Mouse (Mus musculus) limb, embryonic 15.5 days (tissue): ENCODE data around the gene Bax. TPM values are rescaled to one million over a fixed set of nuclear protein-coding genes. Genes with fewer than 3 reads are reported as not detected.

ENCODE experiments used
- ATAC-seq: fragments of 200-750 bp; cut with Nextera tagmentation; 2 replicates; pipeline ENCODE4 v1.8.0; 2017; ENCODE audit warnings: low read depth, moderate TSS enrichment; ENCODE audit not compliant: insufficient number of reproducible peaks, low FRiP score, low TSS enrichment
- H3K27ac ChIP-seq: fragments of 300-500 bp; sonication (generic); 2 replicates; pipeline ENCODE4 v1.5.1; 2015; ENCODE audit warnings: moderate library complexity, mild to moderate bottlenecking, inconsistent platforms
- H3K27me3 ChIP-seq: fragments of 300-500 bp; sonication (generic); 2 replicates; pipeline ENCODE4 v1.6.1; 2015; ENCODE audit warnings: inconsistent platforms
- H3K36me3 ChIP-seq: fragments of 300-500 bp; sonication (generic); 2 replicates; pipeline ENCODE4 v1.6.1; 2015; ENCODE audit warnings: inconsistent platforms
- H3K4me1 ChIP-seq: fragments of 300-500 bp; sonication (generic); 2 replicates; pipeline ENCODE4 v1.6.1; 2015; ENCODE audit warnings: inconsistent platforms
- H3K4me2 ChIP-seq: fragments of 300-500 bp; sonication (generic); 2 replicates; pipeline ENCODE4 v1.6.1; 2015; ENCODE audit warnings: mild to moderate bottlenecking, inconsistent platforms
- H3K4me3 ChIP-seq: fragments of 300-500 bp; sonication (generic); 2 replicates; pipeline ENCODE4 v1.5.1; 2015; ENCODE audit warnings: mild to moderate bottlenecking, inconsistent platforms
- H3K9ac ChIP-seq: fragments of 300-500 bp; sonication (generic); 2 replicates; pipeline ENCODE4 v1.6.1; 2015; ENCODE audit warnings: inconsistent platforms
- H3K9me3 ChIP-seq: fragments of 300-500 bp; sonication (generic); 2 replicates; pipeline ENCODE4 v1.6.1; 2016; ENCODE audit warnings: inconsistent platforms
- WGBS: fragments of 180-500 bp; shearing (Covaris S2); methylation state at CpG from one replicate; pipeline ENCODE4 v1.1.7; 2015; 5-methylcytosine and 5-hydroxymethylcytosine counted together
- microRNA-seq: library from miRNA; unstranded; fragments of <30 nt; microRNA quantifications from one replicate; pipeline ENCODE4, GENCODE M21; 2016
- polyA plus RNA-seq: library from polyadenylated mRNA; unstranded; fragments of >200 nt; fragmentation: Nextera tagmentation; extraction: Ambion mirVana; gene quantifications from 2 replicates; pipeline ENCODE4 v1.2.1, GENCODE M21; 2015

The Bax gene
- polyA plus RNA-seq, 1 experiment from 2014 or later = 145 TPM

DNA sequence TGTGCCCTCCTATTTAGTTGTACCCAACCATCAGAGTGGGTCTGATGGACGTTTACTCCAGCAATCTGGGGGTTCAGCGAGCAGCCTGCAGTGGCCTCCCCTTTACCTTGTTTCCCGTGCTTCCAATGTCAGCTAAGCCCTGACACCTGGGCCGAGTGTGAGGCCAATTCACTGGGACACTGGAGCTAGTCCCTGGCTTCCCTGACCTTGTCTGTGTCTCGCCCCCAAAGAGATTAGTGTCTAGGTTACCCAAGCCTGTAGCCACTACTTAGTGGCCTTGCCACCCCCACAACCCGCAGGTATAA is 46.1 kb downstream of the Bax start, which contains the start of gene Lhb:
Lhb (plus strand) TSS at position 206 of the 305 bp plus-strand sequence.
- ATAC-seq = no peak
- Histone ChIP-seq H3K27me3 (peaks cover 52% of the 10 kb centered on the region), H3K4me1 (peaks cover 31% of the 10 kb centered on the region), H3K4me3 (peak within 1 kb of the TSS; percentile 9), H3K27ac (no peak within 1 kb of the TSS), H3K9me3 (no peaks in the 10 kb centered on the region), H3K9ac (no peak within 1 kb of the TSS), H3K36me3 (peaks cover 52% of the 10 kb centered on the region), H3K4me2 (peak within 1 kb of the TSS; percentile 24; the same call in 1 of the 2 replicates)
- WGBS = 49% methylated on average over 6 of the region's 6 CpGs

DNA sequence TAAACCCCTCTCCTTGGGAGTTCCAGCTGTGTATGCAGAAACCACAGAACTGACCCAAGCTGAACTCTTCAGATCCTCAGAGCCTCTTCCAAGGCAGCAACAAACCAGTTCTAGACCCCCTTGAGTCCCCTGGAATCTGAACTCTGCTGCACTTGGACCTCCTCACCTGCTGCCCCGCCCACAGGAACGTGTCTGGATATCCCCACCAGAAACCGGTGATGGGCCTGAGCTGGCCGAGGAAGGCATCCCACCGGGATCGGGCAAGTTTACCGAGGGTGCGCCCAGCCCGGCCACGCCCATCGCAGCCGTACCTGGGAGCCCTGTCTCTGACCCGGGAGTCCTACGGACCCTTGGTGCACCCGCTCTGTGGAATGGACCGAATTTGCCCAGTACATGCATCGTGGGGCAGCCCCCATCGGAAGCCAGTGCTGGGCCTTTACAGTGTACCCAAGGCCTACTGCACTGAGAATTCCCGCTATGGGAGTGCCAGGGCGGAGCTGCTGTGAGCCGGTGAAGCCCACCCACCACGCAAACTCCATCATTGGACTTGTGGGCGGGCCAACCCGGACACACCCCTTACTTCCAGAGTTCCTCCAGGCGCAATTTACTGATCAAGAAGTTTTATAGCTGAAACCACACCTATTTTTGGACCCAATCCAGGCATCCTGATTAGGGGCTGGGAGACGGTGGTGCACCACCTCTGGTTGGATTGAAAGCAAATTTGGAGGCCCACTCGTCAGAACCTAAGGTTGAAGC is 46.7 kb downstream of the Bax start:
- peaks cover 47% of the 10 kb centered on the region for H3K36me3 ChIP-seq
- H3K9ac ChIP-seq = no peak overlapping the region
- H3K4me1 ChIP-seq = peaks cover 37% of the 10 kb centered on the region
- 11% methylated on average over 27 of the region's 27 CpGs for WGBS
- H3K27me3 ChIP-seq = peaks cover 57% of the 10 kb centered on the region
- peak overlapping the region; percentile 24; the same call in 1 of the 2 replicates for H3K4me2 ChIP-seq
- H3K4me3 ChIP-seq = peak overlapping the region; percentile 9
- no peak for ATAC-seq
- no peaks in the 10 kb centered on the region for H3K9me3 ChIP-seq
- no peak overlapping the region for H3K27ac ChIP-seq

DNA sequence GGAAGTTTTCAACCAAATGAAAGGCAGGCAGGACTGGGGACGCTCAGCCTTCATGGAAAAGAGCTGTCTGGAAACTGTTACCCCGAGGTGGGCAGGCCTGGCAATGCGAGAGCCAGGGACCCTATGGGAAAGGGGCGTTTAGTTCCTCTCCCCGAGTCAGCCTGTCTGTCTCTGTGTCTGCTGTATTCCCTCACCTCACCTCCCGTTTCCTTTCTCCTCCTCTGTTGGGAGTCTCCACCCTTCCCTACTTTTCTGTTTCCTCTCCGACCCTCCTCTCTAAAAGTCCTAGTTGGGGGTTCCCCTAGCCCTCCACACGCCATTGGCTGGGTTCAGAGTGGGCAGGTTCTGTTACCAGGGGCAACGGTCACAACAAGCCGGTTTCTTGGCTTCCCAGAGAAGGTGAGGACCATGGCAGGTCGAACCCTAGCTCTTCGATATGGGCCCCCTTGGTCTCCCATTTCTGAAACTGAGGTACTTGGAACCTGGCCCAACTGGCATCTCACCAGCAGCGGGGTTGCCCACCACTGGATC is 48.7 kb downstream of the Bax start:
- Histone ChIP-seq H3K4me3 (no peak overlapping the region), H3K9me3 (no peaks in the 10 kb centered on the region), H3K9ac (no peak overlapping the region), H3K27me3 (peaks cover 77% of the 10 kb centered on the region), H3K36me3 (peaks cover 26% of the 10 kb centered on the region), H3K27ac (no peak overlapping the region), H3K4me2 (no peak overlapping the region; the same call in 1 of the 2 replicates), H3K4me1 (peaks cover 51% of the 10 kb centered on the region)
- no peak for ATAC-seq
- 10% methylated on average over 13 of the region's 13 CpGs for WGBS

DNA sequence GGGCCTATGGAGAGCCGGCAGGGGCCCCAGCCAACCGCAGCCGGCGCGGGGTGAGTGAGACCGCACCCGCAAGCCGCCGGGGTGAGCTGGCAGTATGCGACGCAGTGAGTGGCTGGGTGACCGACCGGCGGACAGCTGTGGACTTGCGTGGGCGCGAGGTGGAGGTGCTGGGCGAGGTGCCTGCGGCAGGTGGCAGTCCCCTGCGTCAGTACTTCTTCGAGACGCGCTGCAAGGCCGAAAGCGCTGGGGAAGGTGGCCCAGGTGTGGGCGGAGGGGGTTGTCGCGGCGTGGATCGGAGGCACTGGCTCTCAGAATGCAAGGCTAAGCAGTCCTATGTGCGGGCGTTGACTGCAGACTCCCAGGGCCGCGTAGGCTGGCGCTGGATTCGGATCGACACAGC is 51.1 kb downstream of the Bax start:
- Histone ChIP-seq H3K9ac (no peak overlapping the region; the same call in 1 of the 2 replicates), H3K27ac (no peak overlapping the region), H3K9me3 (no peaks in the 10 kb centered on the region), H3K4me2 (peak overlapping the region; percentile 12; the same call in 1 of the 2 replicates), H3K4me3 (no peak overlapping the region), H3K36me3 (peaks cover 2% of the 10 kb centered on the region; the same call in 1 of the 2 replicates), H3K27me3 (peaks cover 93% of the 10 kb centered on the region), H3K4me1 (peaks cover 53% of the 10 kb centered on the region)
- WGBS = 13% methylated on average over 37 of the region's 37 CpGs
- no peak for ATAC-seq

DNA sequence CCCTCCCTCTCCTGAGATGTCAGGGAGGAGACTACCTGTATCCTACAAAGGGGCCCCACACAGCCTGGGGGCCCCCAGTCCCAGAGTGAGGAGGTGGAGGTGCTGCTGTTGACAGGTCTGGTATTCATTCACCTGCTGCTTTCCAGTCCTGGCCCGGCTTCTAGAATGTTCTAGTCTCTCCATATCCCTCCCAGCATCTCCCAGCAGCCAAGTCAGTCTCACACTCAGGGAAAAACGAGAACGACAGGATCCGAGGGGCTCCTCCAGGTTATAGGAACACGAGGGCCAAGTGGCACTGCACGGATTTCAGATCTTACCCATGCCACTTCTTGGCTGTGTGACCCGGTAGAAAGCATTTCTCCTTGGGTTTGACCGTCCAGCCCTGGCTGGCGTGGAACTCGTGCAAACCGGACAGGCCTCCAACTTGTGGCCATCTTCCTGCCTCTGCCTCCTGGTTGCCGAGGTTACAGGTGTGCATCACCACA is 51.9 kb downstream of the Bax start:
- WGBS = 34% methylated on average over 12 of the region's 12 CpGs
- Histone ChIP-seq H3K27ac (no peak overlapping the region), H3K4me3 (0 out of 2 replicates have a peak overlapping the region, but pooled peaks have one; percentile 61), H3K27me3 (peaks cover 94% of the 10 kb centered on the region), H3K36me3 (no peaks in the 10 kb centered on the region), H3K9me3 (no peaks in the 10 kb centered on the region), H3K9ac (no peak overlapping the region), H3K4me2 (no peak overlapping the region), H3K4me1 (peaks cover 46% of the 10 kb centered on the region)
- no peak for ATAC-seq

DNA sequence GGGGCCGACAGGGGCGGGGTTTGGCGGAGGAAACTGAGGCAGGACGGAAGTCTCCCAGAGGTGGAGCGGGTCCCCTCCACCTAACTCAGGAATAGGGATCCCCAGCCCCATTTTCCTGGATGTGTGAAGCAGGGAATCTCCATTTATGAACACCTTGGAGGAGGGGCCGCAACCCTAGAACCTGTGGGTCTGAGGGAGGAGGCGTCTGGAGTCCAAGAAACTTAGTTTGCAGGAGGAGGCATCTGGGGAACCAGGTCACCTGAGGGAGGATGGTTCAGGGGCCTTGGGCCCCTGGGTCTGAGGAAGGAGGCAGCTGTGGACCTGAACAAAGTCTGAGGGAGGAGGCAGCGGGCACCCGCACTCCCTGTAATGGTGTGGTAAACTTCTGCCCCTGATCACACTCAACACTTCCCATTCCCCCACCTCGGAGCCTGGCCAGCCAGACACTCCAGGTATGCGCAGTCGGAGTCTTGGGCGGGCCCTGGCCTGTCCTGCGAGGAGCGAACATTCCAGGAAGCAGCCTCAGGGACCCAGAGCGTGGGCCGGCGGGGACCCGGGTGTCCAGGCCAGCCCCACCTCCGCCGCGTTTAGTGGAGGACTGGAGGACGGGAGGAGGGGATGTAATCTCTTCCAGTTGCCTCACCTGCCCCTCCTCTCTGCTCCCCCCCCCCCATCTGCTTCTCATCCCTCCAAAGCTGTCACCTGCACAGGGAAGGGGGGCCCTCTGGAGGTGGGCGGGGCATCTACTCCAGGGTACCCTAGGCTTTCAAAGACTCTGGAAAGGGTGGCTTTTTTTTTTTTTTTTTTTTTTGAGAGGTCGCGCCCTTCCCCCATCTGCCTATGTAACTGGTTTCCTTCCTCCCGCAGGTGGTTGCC is 52.6 kb downstream of the Bax start:
- peaks cover 43% of the 10 kb centered on the region for H3K4me1 ChIP-seq
- peak overlapping the region; percentile 52 for H3K9ac ChIP-seq
- no peaks in the 10 kb centered on the region for H3K36me3 ChIP-seq
- peaks cover 95% of the 10 kb centered on the region for H3K27me3 ChIP-seq
- peak overlapping the region; percentile 72 for H3K27ac ChIP-seq
- peak overlapping the region; percentile 61 for H3K4me3 ChIP-seq
- H3K4me2 ChIP-seq = peak overlapping the region; percentile 95
- 2% methylated on average over 24 of the region's 27 CpGs for WGBS
- H3K9me3 ChIP-seq = no peaks in the 10 kb centered on the region
- peak; percentile 37; the same call in 1 of the 2 replicates for ATAC-seq

DNA sequence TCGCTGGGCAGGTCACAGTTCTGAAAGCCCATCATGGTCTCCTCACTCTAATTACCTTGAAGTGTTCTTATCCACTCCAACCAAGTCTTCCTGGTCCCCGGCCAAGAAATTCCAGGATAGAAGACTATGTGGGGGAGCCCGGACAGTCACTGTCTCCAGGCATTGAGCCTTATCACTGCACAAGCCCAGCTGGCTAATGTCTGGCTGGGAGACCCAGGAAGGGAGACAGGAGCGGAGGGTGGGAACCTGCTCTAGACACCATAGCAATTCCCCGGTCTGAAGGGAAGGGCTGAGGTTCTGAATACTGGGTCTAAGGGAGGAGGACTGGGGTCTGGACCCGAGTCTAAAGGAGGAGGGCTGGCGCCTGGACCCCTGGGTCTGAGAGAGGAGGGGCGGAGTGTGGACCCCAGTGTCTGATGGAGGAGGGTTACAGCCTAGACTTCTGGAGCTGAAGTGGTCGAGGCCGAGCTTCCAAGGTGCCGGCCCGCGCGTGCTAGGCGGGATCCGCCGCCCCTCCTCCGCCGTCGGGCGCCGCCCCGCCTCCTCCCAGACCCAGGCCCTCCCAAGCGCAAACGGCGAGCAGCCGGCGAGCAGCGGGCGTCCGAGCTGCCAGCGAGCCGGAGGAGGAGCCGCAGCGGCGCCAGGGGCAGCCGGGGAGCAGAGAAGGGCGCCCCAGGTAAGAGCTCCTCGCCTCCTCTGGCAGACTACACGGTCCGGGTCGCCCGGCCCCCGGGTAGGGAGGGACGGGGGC is 53.4 kb downstream of the Bax start, which contains the start of gene Ntf5:
Ntf5 (plus strand) TSS at position 583 of the 751 bp plus-strand sequence.
- Histone ChIP-seq H3K27me3 (peaks cover 95% of the 10 kb centered on the region), H3K4me1 (peaks cover 35% of the 10 kb centered on the region), H3K9ac (peak within 1 kb of the TSS; percentile 52), H3K9me3 (no peaks in the 10 kb centered on the region), H3K4me3 (peak within 1 kb of the TSS; percentile 61), H3K27ac (peak within 1 kb of the TSS; percentile 72), H3K4me2 (peak within 1 kb of the TSS; percentile 95), H3K36me3 (no peaks in the 10 kb centered on the region)
- WGBS = 3% methylated on average over 38 of the region's 45 CpGs
- no peak for ATAC-seq

DNA sequence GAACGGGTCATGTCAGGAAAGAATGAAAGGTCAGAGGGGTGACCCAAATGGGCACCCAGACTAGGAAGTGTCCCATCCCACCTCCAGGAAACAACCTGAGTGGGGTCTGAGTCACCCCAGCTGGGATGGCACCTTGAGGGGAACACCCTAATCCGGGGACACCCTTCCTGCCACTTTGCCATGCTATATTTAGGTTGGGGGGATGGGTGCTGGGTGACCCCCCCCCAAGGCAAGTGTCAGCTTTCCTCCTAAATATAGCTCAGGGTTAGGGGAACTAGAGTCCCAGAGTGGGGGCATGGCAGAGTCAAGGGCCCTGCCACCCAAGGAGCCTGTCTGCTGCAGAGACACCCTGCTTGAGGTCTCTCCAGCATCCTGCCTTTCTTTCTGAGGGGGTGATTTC is 54.3 kb downstream of the Bax start:
- Histone ChIP-seq H3K4me3 (no peak overlapping the region), H3K4me2 (no peak overlapping the region), H3K4me1 (peaks cover 26% of the 10 kb centered on the region), H3K27ac (no peak overlapping the region), H3K9ac (no peak overlapping the region), H3K36me3 (no peaks in the 10 kb centered on the region), H3K27me3 (peaks cover 95% of the 10 kb centered on the region), H3K9me3 (no peaks in the 10 kb centered on the region)
- 82% methylated on average over 2 of the region's 2 CpGs for whole genome bisulfite sequencing
- ATAC-seq = no peak

Small RNA genes lying within 50 kb of the gene (microRNA-seq; reads per million reads assigned to microRNA genes)
- gene Gm22133 = not detected

Other genes starting within 250 kb of the Bax start
- gene Cd37, start 227.8 kb downstream of the Bax start, polyA plus RNA-seq = 3.8 and 5.1 TPM in 2 replicates
- 0.09 TPM in 1 of 2 replicates, not detected in the other for gene Slc6a16, start 225.8 kb downstream of the Bax start, polyA plus RNA-seq
- not detected in 2 replicates for gene Slc6a21, start 189.4 kb downstream of the Bax start, polyA plus RNA-seq
- 22.0 and 22.6 TPM in 2 replicates for gene Trpm4, start 133.1 kb downstream of the Bax start, polyA plus RNA-seq
- gene Hrc, start 131.6 kb downstream of the Bax start, polyA plus RNA-seq = 6.5 and 15.1 TPM in 2 replicates
- gene Ppfia3, start 99.9 kb downstream of the Bax start, polyA plus RNA-seq = 7.8 and 9.1 TPM in 2 replicates
- gene Lin7b, start 96.3 kb downstream of the Bax start, polyA plus RNA-seq = 2.3 and 2.5 TPM in 2 replicates
- gene Snrnp70, start 71.2 kb downstream of the Bax start, polyA plus RNA-seq = 199 and 204 TPM in 2 replicates
- gene Kcna7, start 61.2 kb downstream of the Bax start, polyA plus RNA-seq = 0.10 and 0.12 TPM in 2 replicates
- 1.9 and 3.0 TPM in 2 replicates for gene Ntf5, start 53.2 kb downstream of the Bax start, polyA plus RNA-seq
- not detected in 2 replicates for gene Lhb, start 46.1 kb downstream of the Bax start, polyA plus RNA-seq
- gene Gys1, start 32.1 kb downstream of the Bax start, polyA plus RNA-seq = 39.0 and 43.5 TPM in 2 replicates
- gene Ruvbl2, start 28.8 kb downstream of the Bax start, polyA plus RNA-seq = 122 and 125 TPM in 2 replicates
- 4,640 and 4,716 TPM in 2 replicates for gene Ftl1, start 7.0 kb downstream of the Bax start, polyA plus RNA-seq
- 0.61 and 1.0 TPM in 2 replicates for gene Tulp2, start 15.0 kb upstream of the Bax start, polyA plus RNA-seq
- not detected in 2 replicates for gene Gm45808, start 19.9 kb upstream of the Bax start, polyA plus RNA-seq
- 3.1 and 3.3 TPM in 2 replicates for gene Dhdh, start 21.9 kb upstream of the Bax start, polyA plus RNA-seq
- 279 and 295 TPM in 2 replicates for gene Nucb1, start 43.5 kb upstream of the Bax start, polyA plus RNA-seq
- gene Ppp1r15a, start 59.4 kb upstream of the Bax start, polyA plus RNA-seq = 22.3 and 26.1 TPM in 2 replicates
- 5.7 and 6.8 TPM in 2 replicates for gene Plekha4, start 59.4 kb upstream of the Bax start, polyA plus RNA-seq
- gene Hsd17b14, start 88.0 kb upstream of the Bax start, polyA plus RNA-seq = 0.74 and 1.1 TPM in 2 replicates
- gene Bcat2, start 103.3 kb upstream of the Bax start, polyA plus RNA-seq = 63.4 and 64.4 TPM in 2 replicates
- gene Fgf21, start 148.6 kb upstream of the Bax start, polyA plus RNA-seq = 0.58 and 0.93 TPM in 2 replicates
- gene Fut1, start 150.4 kb upstream of the Bax start, polyA plus RNA-seq = 2.9 and 3.3 TPM in 2 replicates
- gene Izumo1, start 154.9 kb upstream of the Bax start, polyA plus RNA-seq = 0.14 and 0.27 TPM in 2 replicates
- 11.4 and 12.0 TPM in 2 replicates for gene Rasip1, start 160.6 kb upstream of the Bax start, polyA plus RNA-seq
- gene Mamstr, start 173.1 kb upstream of the Bax start, polyA plus RNA-seq = 21.9 and 36.8 TPM in 2 replicates
- 7.7 and 8.0 TPM in 2 replicates for gene Fut2, start 199.5 kb upstream of the Bax start, polyA plus RNA-seq
- gene Ntn5, start 217.1 kb upstream of the Bax start, polyA plus RNA-seq = 0.50 and 2.6 TPM in 2 replicates
- 0.56 and 0.97 TPM in 2 replicates for gene Sec1, start 227.5 kb upstream of the Bax start, polyA plus RNA-seq
- gene Car11, start 232.9 kb upstream of the Bax start, polyA plus RNA-seq = 13.3 and 13.7 TPM in 2 replicates
- 4.3 and 4.7 TPM in 2 replicates for gene Dbp, start 238.2 kb upstream of the Bax start, polyA plus RNA-seq
- 942 and 1,034 TPM in 2 replicates for gene Rpl18, start 248.6 kb upstream of the Bax start, polyA plus RNA-seq